Mouse (Mus musculus) layer of hippocampus, adult 2 months (tissue): Measurements from ENCODE around the gene Chst3. TPM values are rescaled to one million over a fixed set of nuclear protein-coding genes. Genes with fewer than 3 reads are reported as not detected.
A peak's percentile ranks its signal among the peaks of the same experiment; 100 is the strongest.
"Not testable (repeated sequence)": the region's sequence is repeated elsewhere in the genome, so short reads cannot be mapped to it uniquely, and the experiment has no call there.

ENCODE experiments used
- DNase-seq, 2 experiments: peaks; one replicate each; pipeline ENCODE4 v3.0.0; 2022; ENCODE audit warnings: low spot score in 2 of 2
- H3K27ac ChIP-seq: fragments of 200-600 bp; 2 replicates; pipeline ENCODE4 v1.8.1; 2022
- H3K4me3 ChIP-seq: fragments of 200-600 bp; 2 replicates; pipeline ENCODE4 v1.8.1; 2022; ENCODE audit warnings: mild to moderate bottlenecking
- CTCF ChIP-seq: fragments of 200-600 bp; conservative IDR thresholded peaks from 2 replicates; pipeline ENCODE4 v1.8.1; 2022; ENCODE audit warnings: antibody characterized with exemption, mild to moderate bottlenecking, moderate library complexity
- microRNA-seq, 2 experiments: library from miRNA; unstranded; fragments of <30 nt; microRNA quantifications; one replicate each; pipeline ENCODE4 v1.2.0; 2021
- total RNA-seq, 2 experiments: library from RNA; stranded (reverse); gene quantifications; 2 replicates each; pipeline ENCODE4 v1.2.3; 2021

The Chst3 gene
- total RNA-seq, 2 experiments from 2014 or later: 1.2 to 1.8 TPM

DNA sequence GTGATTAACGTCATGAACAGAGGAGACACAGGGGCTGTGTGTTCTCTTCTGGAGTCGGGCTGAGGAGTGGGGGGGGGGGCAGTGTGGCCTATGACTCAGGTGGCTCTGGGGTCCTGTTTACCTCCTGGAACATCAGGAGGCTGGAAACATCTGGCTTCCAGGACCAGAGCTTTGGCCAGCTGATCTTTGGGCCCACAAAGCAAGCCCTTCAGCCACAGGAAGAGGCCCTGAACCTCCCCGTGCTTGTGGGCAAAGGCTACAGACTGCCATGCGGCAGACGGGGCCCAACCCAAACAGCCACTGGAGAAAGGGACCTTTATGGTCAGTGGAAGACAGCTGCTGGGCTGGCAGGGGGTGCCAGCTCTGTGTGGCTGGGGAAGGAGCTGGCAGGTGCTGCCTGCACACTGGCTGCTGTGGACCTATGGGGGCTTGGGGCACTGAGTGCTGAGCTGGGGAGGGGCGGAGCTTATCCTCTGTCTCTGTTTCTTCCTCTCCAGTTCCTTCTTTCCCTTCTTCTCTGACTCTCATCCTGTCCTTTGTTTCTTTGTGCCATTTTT lies 67.9 kb downstream of the Chst3 start:
- DNase-seq: no peak
- Histone ChIP-seq H3K4me3 (no peak overlapping the region), H3K27ac (no peak overlapping the region)
- TF ChIP-seq CTCF: no peak

DNA sequence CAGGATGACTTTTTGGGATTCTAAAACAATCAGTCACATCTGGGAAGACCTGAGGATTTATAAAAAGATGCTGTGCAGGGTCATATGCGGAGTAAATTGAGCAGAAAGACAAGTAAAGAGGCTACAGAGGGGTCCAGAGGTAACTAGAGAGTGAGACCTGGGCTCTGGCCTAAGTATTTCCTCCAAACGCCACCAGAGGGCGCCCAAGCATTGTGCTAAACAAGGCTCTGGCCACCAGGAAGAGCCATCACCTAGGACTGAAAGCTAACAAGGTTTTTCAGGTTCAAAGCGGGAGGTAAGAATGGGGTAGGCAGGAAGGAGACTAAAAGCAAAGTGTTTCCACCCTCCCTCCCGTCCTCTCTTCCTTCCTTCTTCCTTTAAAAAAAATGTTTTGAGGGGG lies 71.0 kb downstream of the Chst3 start:
- peak; percentile 63 to 88 for DNase-seq
- Histone ChIP-seq H3K27ac (no peak overlapping the region), H3K4me3 (no peak overlapping the region)
- TF ChIP-seq CTCF: peak; percentile 93

DNA sequence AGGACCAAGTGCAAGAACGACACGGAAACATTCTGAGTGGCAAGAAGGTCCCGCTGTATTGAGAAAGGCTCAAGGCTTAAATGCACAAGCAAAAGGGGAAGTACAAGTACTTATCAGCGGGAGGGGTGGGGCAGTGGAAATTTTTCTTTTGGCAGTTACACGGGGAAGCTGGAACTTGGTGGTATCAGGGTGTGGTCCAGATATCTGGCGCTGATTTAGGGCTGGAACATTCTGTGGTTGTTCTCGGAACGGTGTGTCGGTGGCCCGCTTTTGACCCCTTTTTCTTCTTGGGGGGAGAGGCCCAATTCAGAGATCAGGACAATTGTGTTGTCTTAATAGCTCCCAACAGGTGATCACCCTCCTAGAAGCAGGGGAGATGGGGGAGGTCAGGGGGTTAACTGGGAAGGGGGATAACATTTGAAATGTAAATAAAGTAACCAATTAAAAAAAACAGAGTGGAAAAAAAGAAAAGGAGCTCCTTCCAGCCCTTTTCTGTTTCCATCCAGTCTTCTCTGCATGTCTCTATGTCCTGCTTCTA lies 71.5 kb downstream of the Chst3 start:
- not testable (repeated sequence) for H3K27ac ChIP-seq, H3K4me3 ChIP-seq, DNase-seq

- no peak for TF ChIP-seq CTCF
- no peak overlapping the region for H3K4me3 ChIP-seq
- DNase-seq: no peak
- H3K27ac ChIP-seq: no peak overlapping the region
Measured at GRCm38 (mm10) chr10:60141656-60142160, 77.4 kb downstream of the Chst3 start.

- no peak overlapping the region for H3K27ac ChIP-seq
- DNase-seq: no peak
- TF ChIP-seq CTCF: no peak
- no peak overlapping the region for H3K4me3 ChIP-seq
Measured at GRCm38 (mm10) chr10:60140751-60141150, 78.3 kb downstream of the Chst3 start.

DNA sequence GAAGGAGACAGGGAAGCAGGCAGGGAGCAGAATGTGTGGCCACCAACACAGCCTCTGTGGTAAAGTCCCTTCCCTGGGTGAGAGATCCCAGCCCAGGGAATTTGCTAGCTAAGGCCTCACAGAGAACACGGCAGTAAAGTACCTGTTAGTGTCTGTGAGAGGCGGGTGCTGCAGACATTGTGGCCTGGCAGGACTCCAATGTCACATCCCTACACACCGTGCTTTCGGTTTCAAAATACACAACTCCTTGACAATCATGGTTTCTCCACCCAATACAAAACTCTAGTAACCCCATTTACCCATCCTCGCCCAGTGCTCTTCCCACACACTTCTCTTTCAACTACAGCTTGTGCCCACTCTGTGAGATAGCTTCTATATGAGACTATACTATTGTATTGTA lies 80.4 kb downstream of the Chst3 start:
- DNase-seq: no peak
- no peak for TF ChIP-seq CTCF
- Histone ChIP-seq H3K27ac (no peak overlapping the region), H3K4me3 (no peak overlapping the region)

- no peak for DNase-seq
- Histone ChIP-seq H3K4me3 (no peak overlapping the region), H3K27ac (peak overlapping the region; percentile 28)
- TF ChIP-seq CTCF: no peak
Measured at GRCm38 (mm10) chr10:60136935-60137334, 82.1 kb downstream of the Chst3 start.

DNA sequence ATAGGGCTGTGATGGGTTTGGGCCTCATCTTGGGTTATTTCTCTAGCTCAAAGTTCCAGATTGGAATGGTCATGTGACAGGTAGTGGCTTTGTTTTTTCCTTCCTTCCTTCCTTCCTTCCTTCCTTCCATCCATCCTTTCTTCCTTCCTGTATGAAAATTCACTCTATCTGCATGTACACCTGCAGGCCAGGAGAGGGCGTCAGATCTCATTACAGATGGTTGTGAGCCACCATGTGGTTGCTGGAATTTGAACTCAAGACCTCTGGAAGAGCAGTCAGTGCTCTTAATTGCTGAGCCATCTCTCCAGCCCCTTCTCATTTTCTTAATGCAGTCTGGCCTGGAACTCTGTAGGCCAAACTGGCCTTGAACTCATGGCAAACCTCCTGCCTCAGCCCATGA lies 83.0 kb downstream of the Chst3 start:
- H3K27ac ChIP-seq: peak overlapping the region; percentile 28; the same call in 1 of the 2 replicates
- TF ChIP-seq CTCF: peak; percentile 57
- not testable (repeated sequence) for DNase-seq, H3K4me3 ChIP-seq

- no peak overlapping the region for H3K4me3 ChIP-seq
- TF ChIP-seq CTCF: no peak
- DNase-seq: no peak
- no peak overlapping the region for H3K27ac ChIP-seq
Measured at GRCm38 (mm10) chr10:60134201-60134600, 84.9 kb downstream of the Chst3 start.

DNA sequence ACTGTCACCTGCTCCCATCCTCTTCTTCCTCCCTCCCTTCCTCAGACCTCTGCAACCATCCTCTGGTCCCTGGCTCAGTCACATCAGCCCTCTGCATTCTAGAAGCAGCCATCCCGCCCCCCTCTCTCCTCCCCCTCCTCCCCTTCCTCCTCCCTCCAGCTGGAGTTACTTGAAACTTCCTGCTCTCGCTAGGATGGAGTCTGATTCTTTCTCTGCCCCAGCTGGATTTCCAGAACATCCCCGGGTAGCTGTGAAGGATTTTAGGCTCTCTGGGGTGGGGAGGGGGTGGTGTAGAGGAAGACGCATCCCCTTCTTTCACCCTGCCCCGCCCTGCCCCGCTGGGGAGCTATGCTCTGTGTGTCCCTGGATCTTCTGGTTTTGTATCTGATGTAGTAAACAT lies 85.6 kb downstream of the Chst3 start:
- no peak for TF ChIP-seq CTCF
- no peak overlapping the region for H3K4me3 ChIP-seq
- no peak for DNase-seq
- no peak overlapping the region for H3K27ac ChIP-seq

Small RNA genes within 50 kb of the gene (microRNA-seq; reads per million reads assigned to microRNA genes)
- gene Gm22117: 0 reads per million in 2 experiments

Other genes with a start within 250 kb of the Chst3 start
- 10 to 100 TPM; 15.3 to 17.2 TPM for gene Ascc1, start 216.5 kb downstream of the Chst3 start, total RNA-seq
- 10 to 100 TPM; 64.8 to 71.4 TPM for gene Anapc16, start 216.1 kb downstream of the Chst3 start, total RNA-seq
- 100 to 1,000 TPM; 476 to 514 TPM for gene Spock2, start 113.0 kb downstream of the Chst3 start, total RNA-seq
- 1,000 to 10,000 TPM; 1,331 to 1,399 TPM for gene Psap, start 58.4 kb upstream of the Chst3 start, total RNA-seq
- 10 to 100 TPM; 17.6 to 23.2 TPM for gene Vsir, start 127.6 kb upstream of the Chst3 start, total RNA-seq
- not detected for gene Gm17455, start 180.5 kb upstream of the Chst3 start, total RNA-seq